Mouse (Mus musculus) stomach, postnatal 0 days (tissue): Measurements from ENCODE around the gene Ttn. TPM values are rescaled to one million over a fixed set of nuclear protein-coding genes. Genes with fewer than 3 reads are reported as not detected.

Source experiments
- ATAC-seq: fragments of 200-750 bp; cut with Nextera tagmentation; 2 replicates; pipeline ENCODE4 v1.8.0; 2017; ENCODE audit not compliant: low FRiP score, low TSS enrichment
- DNase-seq: peaks from one replicate; pipeline ENCODE4 v3.0.0-alpha.2; 2016; ENCODE audit warnings: low spot score
- H3K27ac ChIP-seq: fragments of 300-500 bp; sonication (generic); replicated peaks from 2 replicates; pipeline ENCODE4 v1.5.1; 2014; ENCODE audit warnings: mild to moderate bottlenecking, control low read depth
- H3K27me3 ChIP-seq: fragments of 300-500 bp; sonication (generic); 2 replicates; pipeline ENCODE4 v1.6.1; 2014; ENCODE audit warnings: low read length; ENCODE audit not compliant: control insufficient read depth, insufficient read depth
- H3K36me3 ChIP-seq: fragments of 300-500 bp; sonication (generic); 2 replicates; pipeline ENCODE4 v1.6.1; 2014; ENCODE audit warnings: low read length, mixed read lengths; ENCODE audit not compliant: control insufficient read depth, insufficient read depth
- H3K4me1 ChIP-seq: fragments of 300-500 bp; sonication (generic); replicated peaks from 2 replicates; pipeline ENCODE4 v1.6.1; 2014; ENCODE audit warnings: antibody characterized with exemption; ENCODE audit not compliant: control insufficient read depth, insufficient read depth
- H3K4me2 ChIP-seq: fragments of 300-500 bp; sonication (generic); replicated peaks from 2 replicates; pipeline ENCODE4 v1.6.1; 2014; ENCODE audit warnings: low read depth, mild to moderate bottlenecking, control low read depth, moderate library complexity
- H3K4me3 ChIP-seq: fragments of 300-500 bp; sonication (generic); 2 replicates; pipeline ENCODE4 v1.5.1; 2014; ENCODE audit warnings: low read depth, low read length, control low read depth
- H3K9ac ChIP-seq: fragments of 300-500 bp; sonication (generic); 2 replicates; pipeline ENCODE4 v1.6.1; 2014; ENCODE audit warnings: mild to moderate bottlenecking, low read length, control low read depth, mixed read lengths
- H3K9me3 ChIP-seq: fragments of 300-500 bp; sonication (generic); 2 replicates; pipeline ENCODE4 v1.6.1; 2016; ENCODE audit warnings: low read length; ENCODE audit not compliant: control insufficient read depth
- CTCF ChIP-seq: IDR thresholded peaks from 2 replicates; pipeline ENCODE4 v1.5.1; 2016; ENCODE audit warnings: antibody characterized with exemption, low read depth, mild to moderate bottlenecking, moderate library complexity
- EP300 ChIP-seq: optimal IDR thresholded peaks from 2 replicates; pipeline ENCODE3; 2016; ENCODE audit warnings: antibody characterized with exemption
- WGBS: fragments of 180-500 bp; shearing (Covaris S2); extraction: QIAGEN DNeasy Blood & Tissue Kit; methylation state at CpG from one replicate; pipeline ENCODE4 v1.1.7; 2014; 5-methylcytosine and 5-hydroxymethylcytosine counted together
- polyA plus RNA-seq: library from polyadenylated mRNA; unstranded; fragments of >200 nt; fragmentation: Nextera tagmentation; extraction: Ambion mirVana; gene quantifications from 2 replicates; pipeline ENCODE4 v1.2.1, GENCODE M21; 2015

Ttn gene
- polyA plus RNA-seq, 1 experiment from 2014 or later = 0.70 TPM

DNA sequence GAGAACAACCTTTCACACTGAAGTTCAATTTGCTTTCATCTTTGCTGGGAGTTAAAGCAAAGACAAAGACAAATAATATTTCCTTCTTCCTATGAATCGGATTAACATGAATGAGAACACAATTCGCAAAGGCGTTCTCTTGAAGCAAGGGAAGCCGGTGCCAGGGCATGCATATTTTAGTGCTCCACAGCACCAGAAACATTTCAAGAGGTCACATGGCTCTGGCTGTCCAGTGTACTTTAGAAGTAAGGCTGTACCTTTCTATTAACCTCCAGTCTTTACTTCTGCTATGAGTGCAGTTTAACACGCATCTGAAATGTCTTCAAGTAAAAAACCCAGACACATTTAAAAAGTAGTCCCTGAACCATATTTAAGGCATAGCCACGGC is 20.3 kb downstream of the Ttn start:
- no peak overlapping the region for H3K4me3 ChIP-seq
- H3K9ac ChIP-seq = no peak overlapping the region
- H3K27me3 ChIP-seq = no peaks in the 10 kb centered on the region
- H3K4me2 ChIP-seq = no peak overlapping the region
- no peaks in the 10 kb centered on the region for H3K36me3 ChIP-seq
- no peaks in the 10 kb centered on the region for H3K4me1 ChIP-seq
- no peak for TF ChIP-seq EP300
- TF ChIP-seq CTCF = no peak
- no peak for DNase-seq
- H3K27ac ChIP-seq = no peak overlapping the region
- H3K9me3 ChIP-seq = no peaks in the 10 kb centered on the region
- 40% methylated on average over 6 of the region's 6 CpGs for WGBS
- ATAC-seq = no peak

DNA sequence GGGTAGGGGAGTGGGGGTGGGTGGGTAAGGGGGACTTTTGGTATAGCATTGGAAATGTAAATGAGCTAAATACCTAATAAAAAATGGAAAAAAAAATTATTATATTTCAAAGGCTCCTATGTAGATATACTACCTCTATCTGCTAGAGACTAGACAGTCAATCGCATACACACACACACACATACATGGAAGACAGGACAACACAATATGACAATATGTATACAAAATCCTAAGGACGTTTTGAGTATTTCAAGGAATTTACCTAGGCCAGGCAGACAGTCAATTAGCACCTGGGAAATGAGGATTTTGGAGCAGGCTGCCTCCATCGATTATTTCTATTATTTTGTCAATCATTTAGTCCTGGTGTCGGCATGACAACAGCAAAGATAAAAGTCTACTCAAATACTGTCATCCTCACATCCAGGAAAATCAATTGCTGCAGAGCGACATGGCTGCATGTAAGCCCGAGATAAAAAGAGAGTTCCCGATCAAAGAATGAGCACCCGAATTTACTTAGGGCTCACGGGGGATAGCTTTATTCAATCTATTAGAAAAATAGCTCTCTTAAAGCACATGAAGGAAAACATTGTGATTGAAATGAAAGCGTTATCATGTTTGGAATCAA is 20.8 kb downstream of the Ttn start:
- H3K27me3 ChIP-seq = no peaks in the 10 kb centered on the region
- no peak overlapping the region for H3K9ac ChIP-seq
- WGBS = 56% methylated on average over 10 of the region's 10 CpGs
- no peak overlapping the region for H3K27ac ChIP-seq
- H3K36me3 ChIP-seq = no peaks in the 10 kb centered on the region
- H3K4me1 ChIP-seq = no peaks in the 10 kb centered on the region
- H3K9me3 ChIP-seq = no peaks in the 10 kb centered on the region
- no peak overlapping the region for H3K4me3 ChIP-seq
- no peak for DNase-seq
- TF ChIP-seq EP300 (no peak), CTCF (no peak)
- no peak for ATAC-seq
- H3K4me2 ChIP-seq = no peak overlapping the region

- DNase-seq = no peak
- H3K9ac ChIP-seq = no peak overlapping the region
- H3K27me3 ChIP-seq = no peaks in the 10 kb centered on the region
- H3K4me3 ChIP-seq = no peak overlapping the region
- no peak overlapping the region for H3K4me2 ChIP-seq
- H3K4me1 ChIP-seq = no peaks in the 10 kb centered on the region
- TF ChIP-seq CTCF (no peak), EP300 (no peak)
- 67% methylated on average over 7 of the region's 7 CpGs for WGBS
- no peaks in the 10 kb centered on the region for H3K36me3 ChIP-seq
- H3K9me3 ChIP-seq = no peaks in the 10 kb centered on the region
- ATAC-seq = no peak
- H3K27ac ChIP-seq = no peak overlapping the region
Measured at GRCm38 (mm10) chr2:76949774-76950173, 32.6 kb downstream of the Ttn start.

GRCm38 (mm10) chr2:76938515-76938914 is 43.8 kb downstream of the Ttn start:
- no peak overlapping the region for H3K27ac ChIP-seq
- no peak overlapping the region for H3K9ac ChIP-seq
- ATAC-seq (no peak), DNase-seq (no peak)
- H3K4me3 ChIP-seq = no peak overlapping the region
- no peaks in the 10 kb centered on the region for H3K9me3 ChIP-seq
- no peak overlapping the region for H3K4me2 ChIP-seq
- WGBS = 53% methylated on average over 10 of the region's 10 CpGs
- no peaks in the 10 kb centered on the region for H3K27me3 ChIP-seq
- H3K4me1 ChIP-seq = no peaks in the 10 kb centered on the region
- no peak for TF ChIP-seq CTCF
- no peak for TF ChIP-seq EP300
- H3K36me3 ChIP-seq = no peaks in the 10 kb centered on the region

DNA sequence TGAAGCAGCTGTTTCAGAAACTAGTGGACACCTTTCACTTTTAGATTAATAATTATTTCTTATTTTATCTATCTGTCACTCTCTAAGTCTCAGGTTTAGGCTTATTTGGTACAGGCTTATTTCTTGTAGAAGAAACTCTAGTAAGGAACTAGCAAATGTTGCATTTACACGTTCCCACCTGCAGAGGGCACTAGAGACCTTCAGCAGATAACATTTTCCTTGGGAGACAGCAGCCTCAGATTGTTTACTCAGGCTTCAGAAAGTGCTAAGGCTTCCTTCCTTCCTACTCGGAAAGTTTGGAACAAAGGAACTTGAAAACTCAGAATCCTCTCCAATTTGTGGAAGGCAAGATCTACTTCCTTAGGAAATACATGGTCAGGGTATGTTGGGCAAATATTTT is 52.6 kb downstream of the Ttn start:
- H3K9me3 ChIP-seq = no peaks in the 10 kb centered on the region
- 0% methylated on average over 2 of the region's 2 CpGs for WGBS
- TF ChIP-seq CTCF = peak; percentile 98
- TF ChIP-seq EP300 = no peak
- no peak overlapping the region for H3K4me2 ChIP-seq
- H3K4me1 ChIP-seq = no peaks in the 10 kb centered on the region
- H3K27me3 ChIP-seq = no peaks in the 10 kb centered on the region
- H3K36me3 ChIP-seq = no peaks in the 10 kb centered on the region
- H3K27ac ChIP-seq = no peak overlapping the region
- H3K4me3 ChIP-seq = no peak overlapping the region
- H3K9ac ChIP-seq = no peak overlapping the region
- DNase-seq (peak; percentile 59), ATAC-seq (no peak)

- Histone ChIP-seq H3K27ac (no peak overlapping the region), H3K36me3 (no peaks in the 10 kb centered on the region), H3K4me1 (no peaks in the 10 kb centered on the region), H3K4me2 (no peak overlapping the region), H3K9ac (no peak overlapping the region), H3K9me3 (no peaks in the 10 kb centered on the region), H3K27me3 (no peaks in the 10 kb centered on the region), H3K4me3 (no peak overlapping the region)
- DNase-seq (no peak), ATAC-seq (no peak)
- no peak for TF ChIP-seq CTCF
- TF ChIP-seq EP300 = no peak
- 50% methylated on average over 3 of the region's 3 CpGs for WGBS
Measured at GRCm38 (mm10) chr2:76928816-76929215, 53.5 kb downstream of the Ttn start.
